Mouse (Mus musculus) 3134 (cell line): ENCODE data around the gene Zic1.

Experiments
- DNase-seq: peaks from one replicate; pipeline ENCODE4 v3.0.0-alpha.2; 2011; ENCODE audit warnings: low spot score; ENCODE audit not compliant: insufficient read length; ENCODE audit errors: extremely low read depth

The Zic1 gene

DNA sequence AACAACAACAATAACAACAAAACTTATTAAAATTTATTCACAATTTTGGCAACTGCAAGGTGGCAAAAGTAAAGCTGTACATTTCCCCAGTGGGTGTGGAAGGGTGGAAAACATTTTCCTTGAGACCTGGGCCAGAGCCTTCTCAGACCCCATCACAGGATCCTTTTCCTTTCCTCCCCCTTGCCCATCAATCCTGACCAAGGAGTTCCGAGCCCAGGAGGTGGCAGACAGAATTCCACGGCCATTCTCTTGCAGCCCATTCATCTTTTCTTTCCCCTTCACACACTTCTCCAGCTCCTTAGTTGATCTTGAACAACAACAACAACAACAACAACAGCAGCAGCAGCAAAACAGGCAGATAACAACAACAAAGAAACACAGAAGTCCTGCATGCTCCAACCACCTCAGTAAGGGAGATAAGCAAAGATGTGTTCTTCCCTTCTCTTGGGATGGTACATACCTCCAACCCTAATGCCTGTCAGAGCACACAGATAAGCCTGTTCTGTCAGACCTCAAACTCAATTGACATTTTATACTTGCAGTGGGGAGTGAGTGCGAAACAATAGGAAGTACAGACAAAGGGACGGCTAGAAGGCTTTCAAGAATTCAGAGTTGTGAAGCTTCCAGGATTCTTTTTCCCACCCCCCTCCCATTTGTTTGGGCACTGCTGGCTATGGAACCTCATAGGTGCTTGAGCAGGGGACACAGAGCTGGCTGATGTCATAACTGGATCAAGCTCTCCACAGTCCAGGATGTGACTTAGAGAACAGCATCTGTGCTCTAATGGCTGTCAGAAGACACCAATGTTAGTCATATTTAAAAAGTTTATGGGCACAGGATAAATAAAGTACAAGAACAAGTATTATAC, 19.3 kb upstream of the Zic1 start:
- DNase-seq, result no peak

DNA sequence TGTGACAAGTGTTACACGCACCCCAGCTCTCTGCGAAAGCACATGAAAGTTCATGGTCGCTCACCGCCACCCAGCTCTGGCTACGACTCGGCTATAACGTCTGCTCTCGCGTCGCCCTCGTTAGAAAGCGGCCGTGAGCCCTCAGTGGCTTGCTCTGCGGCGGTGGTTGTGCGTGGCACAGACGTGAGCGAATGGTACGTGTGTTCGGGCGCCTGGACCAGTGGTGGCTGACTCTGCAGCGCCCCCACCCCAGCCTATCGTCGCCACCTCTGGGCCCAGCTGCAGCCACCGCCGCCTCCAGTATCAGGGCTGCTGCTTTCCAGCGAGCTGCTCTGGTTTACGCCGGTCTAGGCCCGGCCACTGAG, 18.5 kb upstream of the Zic1 start:
- no peak for DNase-seq

DNA sequence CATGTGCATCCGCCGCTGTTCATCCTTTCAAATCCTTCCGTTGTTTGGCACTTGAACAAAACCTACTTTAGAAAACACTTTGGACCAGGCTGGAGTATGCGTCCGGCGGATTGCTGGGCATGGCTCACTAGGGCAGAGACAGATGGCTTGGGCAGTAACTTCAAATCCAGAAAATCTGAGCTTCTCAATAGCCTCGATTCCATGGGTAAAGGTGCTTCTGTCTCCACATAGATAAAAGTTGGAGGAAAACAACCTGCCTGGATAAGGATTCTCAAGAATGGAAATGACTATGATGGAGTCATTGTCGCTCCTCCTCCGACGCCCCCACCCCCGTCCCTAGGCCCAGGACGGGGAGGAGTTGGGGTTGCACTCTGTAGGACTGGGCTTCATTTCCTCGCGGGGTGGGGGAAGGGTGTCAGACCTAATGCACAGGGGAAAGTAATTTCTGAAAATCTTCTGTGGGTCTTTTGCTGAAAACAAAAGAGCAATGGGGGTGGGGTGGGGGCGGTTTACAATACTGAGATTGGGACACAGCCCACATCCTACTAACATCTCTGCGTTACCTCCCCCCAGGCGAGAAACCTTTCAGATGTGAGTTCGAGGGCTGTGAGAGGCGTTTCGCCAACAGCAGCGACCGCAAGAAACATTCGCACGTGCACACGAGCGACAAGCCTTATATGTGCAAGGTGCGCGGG, 18.0 kb upstream of the Zic1 start:
- no peak for DNase-seq

DNA sequence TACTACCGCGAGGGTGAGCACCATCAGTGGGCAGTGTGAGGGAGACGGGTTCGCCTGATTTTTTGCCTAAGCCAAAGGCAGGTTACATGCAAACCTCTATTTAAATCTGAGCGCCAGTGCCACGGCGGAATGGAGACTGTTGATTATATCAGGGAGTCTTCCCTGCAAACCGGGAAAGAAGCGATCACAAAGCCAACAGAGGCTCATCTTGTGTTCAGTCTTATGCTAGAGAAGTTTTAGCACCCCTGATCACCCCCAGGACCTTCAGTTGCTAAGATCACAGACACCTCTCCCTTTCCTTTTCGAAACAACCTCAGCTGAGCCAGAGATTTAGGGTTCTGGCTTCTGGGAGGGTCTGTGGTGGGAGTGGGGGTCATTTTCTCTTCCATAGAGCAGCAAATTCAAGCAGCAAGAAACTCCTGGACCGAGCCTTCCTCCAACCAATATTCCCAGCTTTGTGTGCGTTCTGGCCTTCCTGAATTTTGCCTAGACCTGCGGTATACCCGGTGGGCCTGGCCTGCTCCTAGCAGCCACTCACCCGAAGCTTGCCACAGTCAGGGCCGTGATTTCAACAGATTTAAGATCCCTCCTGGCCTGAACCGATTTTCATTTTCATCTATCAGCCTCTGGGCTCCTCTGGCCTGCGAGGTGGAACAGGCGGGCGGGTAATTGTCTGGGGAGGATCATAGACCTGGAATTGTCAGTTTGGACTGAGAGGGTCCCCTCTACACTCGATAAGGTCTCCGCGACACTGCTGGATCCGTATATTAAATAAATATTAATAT, 17.1 kb upstream of the Zic1 start:
- no peak for DNase-seq

DNA sequence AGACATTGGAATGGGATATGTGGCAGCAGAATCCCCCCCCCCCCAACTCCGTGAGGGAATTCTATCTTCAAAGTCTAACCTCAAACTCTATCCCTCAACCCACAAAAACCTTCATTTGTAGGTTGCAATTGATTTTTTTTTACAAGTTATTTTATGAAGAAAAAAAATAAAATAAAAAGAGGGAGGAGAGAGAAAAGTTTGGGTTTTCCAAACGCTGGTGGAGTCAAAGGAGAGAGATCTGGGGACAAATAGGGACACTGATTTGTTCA, 16.4 kb upstream of the Zic1 start:
- no peak for DNase-seq

DNA sequence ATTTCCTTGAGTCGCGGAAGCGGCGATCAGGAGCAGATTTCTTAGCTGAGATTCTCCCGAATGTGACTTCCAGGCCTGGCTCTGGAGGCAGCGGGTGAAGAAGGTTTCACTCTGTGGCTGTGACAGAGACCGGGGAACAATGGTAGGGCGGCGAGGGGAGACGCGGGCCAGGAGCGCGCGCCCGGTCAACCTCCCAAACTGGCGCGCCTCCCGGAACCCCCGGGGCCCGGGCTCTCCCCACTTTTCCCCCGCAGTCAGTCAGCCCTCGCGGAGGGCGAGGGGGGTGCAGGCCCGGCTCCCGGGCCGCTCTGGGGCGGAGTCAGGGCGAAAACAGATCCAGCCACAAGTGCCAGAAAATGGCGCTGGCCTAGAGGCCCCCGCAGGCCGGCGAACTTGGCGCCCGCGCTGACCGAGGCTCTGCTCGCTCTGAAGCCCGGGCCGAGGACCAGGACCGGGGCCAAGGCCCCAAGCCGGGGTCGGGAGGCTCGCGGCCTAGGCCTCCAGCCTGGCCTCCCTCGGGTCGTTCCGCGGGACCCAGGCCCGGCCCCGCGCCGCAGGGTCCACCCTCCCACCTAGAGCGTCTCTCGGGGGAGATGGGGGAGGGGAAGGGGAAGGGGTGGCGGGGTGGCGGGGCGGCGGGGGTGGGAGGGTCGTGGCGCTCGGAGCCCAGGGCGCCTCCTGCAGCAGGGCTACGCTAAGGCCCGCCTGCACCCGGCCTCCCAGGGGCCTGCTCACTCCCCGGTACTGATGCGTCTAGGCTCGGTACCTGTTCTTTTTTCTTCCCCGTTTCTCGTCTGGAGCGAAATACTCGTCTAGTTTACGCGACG, 15.9 kb upstream of the Zic1 start:
- no peak for DNase-seq

DNA sequence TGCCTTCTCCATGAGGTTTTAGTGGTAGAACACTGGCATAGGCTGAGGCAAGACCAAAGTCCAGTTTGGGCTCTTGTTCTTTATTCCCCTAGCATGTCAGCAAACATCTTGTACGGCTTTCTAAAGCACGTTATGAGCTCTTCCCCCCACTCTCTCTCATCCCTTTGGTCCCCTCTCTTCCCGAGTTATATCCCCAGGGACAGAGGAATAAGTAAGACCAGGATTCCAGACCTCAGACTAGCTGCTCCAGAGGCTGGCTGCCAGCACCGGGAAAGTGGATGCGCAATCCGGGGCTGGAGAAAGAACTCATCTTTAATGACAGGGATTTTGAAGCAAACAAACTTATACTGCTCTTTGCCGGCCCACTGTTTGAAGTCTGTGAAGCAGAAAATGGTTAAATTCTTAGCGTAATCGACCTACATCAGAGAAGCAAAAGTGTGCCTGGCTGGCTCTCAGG, 14.9 kb upstream of the Zic1 start:
- no peak for DNase-seq

DNA sequence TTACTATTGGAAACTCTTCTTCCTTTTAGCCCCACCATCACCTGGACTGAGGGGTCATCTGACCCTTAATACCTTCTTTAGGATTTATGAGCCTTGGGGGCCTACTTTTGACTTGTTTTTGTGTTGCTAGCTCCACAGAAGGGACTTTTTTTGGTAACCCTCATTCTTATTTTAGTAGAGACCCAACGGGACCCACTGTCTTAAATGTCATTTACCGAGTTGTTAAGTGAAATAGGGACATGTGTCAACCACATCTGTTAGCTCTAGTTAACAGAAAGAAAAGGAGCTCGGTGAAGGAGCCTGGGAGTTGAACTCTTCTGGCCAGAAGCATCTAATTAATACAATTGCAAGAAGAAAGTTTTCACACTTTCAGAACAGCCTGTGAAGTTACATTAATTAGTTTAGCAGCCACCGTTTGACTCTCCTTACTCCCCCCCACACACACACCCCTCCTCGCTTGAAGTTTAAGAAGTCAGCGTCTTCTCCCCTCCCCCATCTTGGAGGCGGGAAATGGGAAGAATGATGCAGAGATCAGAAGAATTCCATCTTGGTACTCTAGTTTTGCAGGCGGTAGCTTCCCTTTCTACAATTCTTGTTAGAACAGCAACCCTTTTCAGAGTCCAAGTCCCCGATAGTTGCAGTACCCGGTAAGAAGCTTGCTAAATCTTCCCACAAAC, 14.3 kb upstream of the Zic1 start:
- DNase-seq, result no peak

DNA sequence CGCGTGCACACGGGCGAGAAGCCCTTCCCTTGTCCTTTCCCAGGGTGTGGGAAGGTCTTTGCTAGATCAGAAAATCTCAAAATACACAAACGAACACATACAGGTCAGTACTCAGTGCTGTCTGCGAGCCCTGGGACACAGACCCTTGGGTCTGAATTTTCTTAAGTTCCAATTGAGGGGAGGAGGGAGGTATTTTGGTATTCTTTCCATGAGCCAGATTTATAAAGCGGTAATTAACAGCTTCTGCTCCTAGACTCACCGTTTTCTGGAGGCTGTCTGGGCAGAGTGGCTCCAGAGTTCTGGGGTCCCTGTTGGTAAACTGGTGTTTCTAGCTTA, 13.7 kb upstream of the Zic1 start:
- no peak for DNase-seq

DNA sequence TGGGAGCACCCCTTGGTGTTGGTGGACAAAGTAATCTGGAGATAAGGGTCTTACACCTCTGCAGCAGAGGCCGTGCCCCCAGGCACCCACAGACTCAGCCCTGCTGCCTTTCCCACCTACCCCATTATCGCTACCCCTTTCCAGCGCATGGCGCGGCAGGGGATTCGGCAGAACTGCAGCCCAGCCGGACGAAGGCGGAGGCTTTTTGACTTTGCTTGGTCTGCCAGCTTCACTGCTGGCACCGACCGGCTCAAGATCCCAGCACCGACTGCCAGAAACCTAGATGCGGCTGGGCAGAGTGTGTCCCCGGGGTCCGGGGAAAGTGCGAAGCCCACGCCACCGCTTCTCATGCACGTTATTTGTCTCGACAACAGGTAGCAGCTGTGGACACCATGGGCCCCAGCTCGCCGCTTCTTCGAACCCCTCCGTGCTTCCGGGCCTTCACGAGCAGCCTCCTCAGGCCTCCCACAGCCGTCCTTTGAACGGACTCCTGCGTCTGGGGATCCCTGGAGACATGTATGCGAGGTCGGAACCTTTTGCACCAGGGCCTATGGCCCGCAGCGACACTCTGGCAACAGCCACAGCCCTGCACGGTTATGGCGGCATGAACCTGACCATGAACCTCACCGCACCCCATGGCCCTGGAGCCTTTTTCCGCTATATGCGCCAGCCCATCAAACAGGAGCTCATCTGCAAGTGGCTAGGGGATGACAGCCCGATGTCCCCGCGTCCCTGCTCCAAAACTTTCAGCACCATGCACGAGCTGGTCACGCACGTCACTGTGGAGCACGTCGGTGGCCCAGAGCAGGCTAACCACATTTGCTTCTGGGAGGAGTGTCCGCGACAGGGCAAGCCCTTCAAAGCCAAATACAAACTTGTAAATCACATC, 13.0 kb upstream of the Zic1 start:
- no peak for DNase-seq

DNA sequence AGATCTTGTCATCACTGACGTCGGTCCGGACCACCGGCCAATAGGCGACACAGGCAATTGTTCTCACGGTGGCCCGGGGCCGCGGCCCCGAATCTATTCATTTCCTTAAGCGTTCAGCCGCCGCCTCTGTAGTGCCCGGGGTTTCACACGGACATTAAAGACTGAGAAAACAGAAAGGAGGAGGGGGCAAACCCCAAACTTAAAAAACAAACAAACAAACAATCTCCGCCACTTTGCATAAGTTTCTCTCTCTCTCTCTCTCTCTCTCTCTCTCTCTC, 12.2 kb upstream of the Zic1 start:
- DNase-seq, result no peak

DNA sequence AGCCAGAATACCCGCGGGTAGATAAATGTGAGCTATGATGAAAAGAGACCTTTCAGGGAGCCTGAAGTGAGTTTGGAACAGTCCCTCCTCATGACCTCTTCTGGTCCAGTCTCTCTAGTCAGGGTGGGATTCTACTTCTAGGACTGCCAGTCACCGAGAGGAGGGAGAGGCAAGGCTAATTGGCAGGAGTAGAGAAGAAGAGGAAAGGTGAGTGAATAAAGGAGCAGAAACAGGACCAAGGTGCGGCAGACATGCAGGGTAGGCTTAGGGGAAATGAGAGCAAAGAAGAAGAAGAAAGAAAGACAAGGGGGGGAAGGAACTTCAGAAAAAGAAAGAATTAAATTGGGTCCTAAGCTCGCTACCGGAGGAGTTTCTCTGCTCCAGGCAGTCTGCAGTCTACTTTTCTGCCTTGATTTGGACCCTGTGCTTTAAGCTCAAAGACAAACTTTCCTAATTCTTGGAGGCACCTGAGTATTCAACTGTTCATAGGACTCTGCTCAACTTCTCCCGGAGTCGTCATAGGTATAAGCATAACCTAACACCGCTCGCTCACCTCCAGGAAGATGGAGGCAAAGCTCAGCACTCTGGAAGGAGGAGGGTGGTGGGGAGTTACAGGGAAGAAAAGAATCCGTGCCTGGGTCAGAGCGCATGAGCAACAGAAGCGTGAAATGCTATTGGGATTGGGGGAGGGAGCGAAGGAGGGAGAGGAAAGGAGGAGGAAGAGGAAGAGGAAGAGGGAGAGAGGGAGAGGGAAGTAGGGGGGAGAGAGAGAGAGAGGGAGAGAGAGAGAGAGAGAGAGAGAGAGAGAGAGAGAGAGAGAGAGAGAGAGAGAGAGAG, 11.6 kb upstream of the Zic1 start:
- no peak for DNase-seq

DNA sequence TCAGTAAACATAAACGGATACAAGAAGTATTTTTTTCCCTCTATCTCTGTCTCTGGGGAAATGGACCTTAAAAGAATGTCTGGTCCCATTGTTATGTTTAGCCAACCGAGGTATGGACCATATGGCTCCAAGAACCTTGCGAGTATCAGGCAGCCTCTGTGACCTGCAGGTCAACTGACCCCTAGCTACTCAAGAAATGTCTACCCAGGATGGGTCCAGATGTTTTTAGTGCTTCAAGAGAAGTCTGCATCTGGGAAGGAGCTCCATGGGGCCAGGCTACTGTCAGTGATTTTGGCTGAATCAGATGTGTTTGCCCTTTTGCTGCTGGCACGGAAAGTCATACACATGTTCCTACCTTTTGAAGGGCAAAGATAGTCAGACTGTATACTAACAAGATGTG, 9.1 kb upstream of the Zic1 start:
- no peak for DNase-seq

DNA sequence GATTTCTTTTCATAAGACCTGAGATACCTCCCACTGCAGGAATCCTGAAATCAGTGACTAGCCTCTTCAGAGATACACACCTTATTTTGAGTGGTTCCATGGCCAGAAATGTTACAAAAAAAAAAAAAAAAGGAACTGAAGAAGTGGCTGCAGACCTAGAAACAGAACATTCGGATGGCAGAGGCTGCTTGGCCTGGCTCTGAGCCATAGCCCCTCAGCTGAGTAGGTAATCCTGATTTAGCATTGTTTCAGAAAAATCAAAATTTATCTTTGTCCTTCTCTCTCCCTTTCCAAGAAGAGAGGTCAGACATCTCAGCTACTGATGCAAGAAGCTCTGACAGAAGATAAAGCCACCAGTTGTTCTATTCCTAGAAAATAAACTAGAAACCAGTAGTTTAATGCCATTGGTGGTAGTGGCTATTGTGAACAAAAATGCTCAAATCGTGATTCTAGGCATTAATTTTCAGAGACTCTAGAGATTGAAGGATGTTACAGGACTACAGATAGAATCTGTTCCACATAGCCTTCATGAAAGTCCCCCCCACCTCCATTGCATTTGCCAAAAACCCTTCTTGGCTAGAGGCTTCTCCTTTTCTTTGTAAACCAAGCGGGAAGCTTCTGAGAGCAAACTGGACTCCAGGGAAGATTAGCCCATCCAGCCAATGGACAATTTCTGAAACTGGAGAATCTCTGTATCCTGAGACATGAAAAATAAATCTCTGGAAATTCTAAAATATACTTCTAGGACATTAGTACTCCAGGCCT, 8.4 kb upstream of the Zic1 start:
- DNase-seq, result no peak

DNA sequence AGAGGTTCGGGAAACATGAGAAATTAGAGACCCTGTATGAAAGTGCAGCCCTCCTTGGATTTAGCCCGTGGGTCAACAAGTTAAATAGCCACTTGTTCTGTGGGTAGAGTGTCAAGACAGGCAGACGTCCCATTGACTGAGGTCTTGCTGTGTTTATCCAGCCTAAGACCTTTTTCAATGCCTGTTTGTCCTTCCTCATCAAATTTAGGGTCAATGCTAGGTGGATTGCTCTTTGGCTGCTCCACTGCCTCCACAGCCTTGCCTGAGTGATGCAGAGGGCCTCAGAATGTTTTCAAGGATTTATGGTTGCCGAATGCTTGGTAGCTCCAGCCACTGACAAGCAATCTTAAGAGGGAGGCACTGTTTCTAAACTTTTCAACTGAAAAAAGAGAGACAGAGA, 6.0 kb upstream of the Zic1 start:
- DNase-seq, result no peak

DNA sequence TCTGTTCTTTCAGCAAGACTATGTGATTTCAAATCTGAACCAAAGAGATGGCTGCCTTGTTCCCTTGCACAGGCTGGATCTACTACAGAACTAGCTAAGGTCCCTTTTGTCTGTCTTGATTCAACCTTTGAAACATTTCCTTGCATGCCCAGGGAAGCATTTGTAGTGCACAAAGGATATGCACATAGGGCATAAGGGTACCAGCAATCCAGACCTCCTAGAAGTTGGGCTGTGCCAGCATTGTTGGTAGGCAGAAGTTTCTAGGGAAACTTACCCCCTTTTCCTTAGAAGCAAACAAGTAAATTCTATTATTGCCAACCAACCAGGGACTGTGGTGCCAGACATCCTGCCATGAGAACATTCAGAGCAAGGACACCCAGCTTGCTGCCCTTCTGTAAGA, 5.4 kb upstream of the Zic1 start:
- DNase-seq, result no peak

DNA sequence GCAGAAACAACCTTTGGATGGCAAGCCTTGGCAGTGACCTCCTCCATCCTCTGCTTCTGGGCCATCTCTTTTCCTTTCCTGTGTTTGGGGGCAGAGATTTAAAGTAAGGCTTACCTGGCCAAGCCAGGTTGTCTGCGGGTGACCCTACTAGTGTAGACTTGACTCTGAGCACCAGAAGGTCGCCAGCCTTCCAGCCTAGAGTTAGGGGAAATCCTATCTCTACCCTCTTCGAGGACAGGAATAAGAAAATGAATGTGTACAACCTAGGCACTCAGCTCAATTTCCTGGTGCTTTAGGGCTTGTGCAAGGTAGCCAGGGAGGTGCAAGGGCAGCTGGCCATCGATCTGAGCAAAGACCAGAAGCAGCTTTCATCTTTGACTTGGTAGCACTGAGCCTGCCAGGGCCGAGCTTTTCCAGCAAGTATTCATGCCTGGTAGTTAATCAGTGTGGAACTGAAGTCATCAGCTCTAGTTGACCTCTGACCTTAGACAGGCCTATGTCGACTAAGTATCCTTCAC, 4.6 kb upstream of the Zic1 start:
- DNase-seq, result no peak
